Mouse (Mus musculus): Measurements from ENCODE around the gene Mast3.

Gene Mast3

DNA sequence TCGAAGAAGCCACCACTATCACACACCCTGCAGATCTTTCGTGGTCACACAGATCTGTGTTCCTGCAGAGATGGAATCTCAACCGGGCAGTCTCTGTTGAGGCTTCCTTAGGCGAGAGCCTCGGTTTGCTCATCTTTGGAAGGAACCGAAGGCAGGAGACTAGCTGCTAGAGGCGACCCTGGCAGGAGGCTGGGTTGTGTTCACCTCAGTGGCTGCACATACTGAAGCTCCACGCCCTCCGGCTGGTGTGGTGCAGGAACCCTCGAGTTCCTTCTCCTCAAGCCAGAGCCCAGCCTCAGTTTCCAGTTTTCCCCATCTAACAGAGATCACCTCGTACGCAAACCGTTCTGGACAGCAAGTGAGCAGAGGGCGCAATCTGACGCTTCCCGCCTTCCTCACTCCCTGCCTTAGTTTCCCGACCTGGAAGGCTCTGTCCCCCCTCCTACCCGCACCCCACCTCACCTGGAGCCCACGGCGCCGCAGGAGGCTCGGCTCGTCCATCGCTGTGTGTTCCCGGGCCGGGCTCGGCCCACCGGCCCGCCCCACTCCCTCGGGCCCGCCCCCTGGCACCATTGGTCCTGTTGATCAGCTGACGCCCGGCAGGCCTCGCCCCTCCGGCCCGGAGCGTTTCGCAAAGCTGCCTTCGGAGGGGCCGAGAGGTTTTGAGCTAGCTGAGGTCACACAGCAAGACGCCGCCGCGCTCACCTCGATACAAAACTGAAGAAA is at the start of gene Mast3:
Mast3 (minus strand) TSS at position 574 of the 726 bp plus-strand sequence.
- no peak for DNase-seq (ENCODE audit: extremely low read depth, low read depth, low spot score)

GRCm38 (mm10) chr8:70853863-70854262 is 49.0 kb upstream of the Mast3 start:
- no peak for DNase-seq (ENCODE audit: extremely low read depth, low read depth, low spot score)

GRCm38 (mm10) chr8:70852595-70853231 is 47.9 kb upstream of the Mast3 start:
- DNase-seq (ENCODE audit: extremely low read depth, low read depth, low spot score): no peak

DNA sequence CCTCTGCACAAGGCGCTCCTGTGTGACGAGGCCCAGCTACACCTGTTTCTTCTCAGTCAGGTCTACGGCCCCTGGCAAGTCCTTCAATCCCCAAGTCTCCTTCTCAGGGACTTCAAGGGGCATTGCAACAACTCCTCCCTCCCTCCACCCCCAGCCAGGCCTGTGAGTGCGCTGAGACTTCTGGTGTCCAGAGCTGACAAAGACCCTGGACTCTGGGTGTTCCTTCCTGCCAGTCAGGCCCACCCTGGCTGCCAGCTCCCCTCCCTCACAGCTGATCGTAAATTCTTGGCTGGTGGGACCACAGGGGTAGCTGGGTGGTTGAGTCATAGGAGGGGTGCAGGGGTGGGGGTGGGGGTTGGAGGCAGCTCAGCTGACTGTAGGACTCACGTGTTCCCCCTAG is 47.0 kb upstream of the Mast3 start:
- DNase-seq (ENCODE audit: extremely low read depth, low read depth, low spot score): no peak

- no peak for DNase-seq (ENCODE audit: extremely low read depth, low read depth, low spot score)
These were observed 46.1 kb upstream of the Mast3 start for GRCm38 (mm10) chr8:70850947-70851346.

GRCm38 (mm10) chr8:70850132-70850845 is 45.4 kb upstream of the Mast3 start:
- DNase-seq (ENCODE audit: extremely low read depth, low read depth, low spot score): no peak

GRCm38 (mm10) chr8:70849333-70849990 is 44.6 kb upstream of the Mast3 start:
- DNase-seq (ENCODE audit: extremely low read depth, low read depth, low spot score): no peak

- DNase-seq (ENCODE audit: extremely low read depth, low read depth, low spot score): no peak
These were observed 41.7 kb upstream of the Mast3 start for GRCm38 (mm10) chr8:70846371-70847154.

DNA sequence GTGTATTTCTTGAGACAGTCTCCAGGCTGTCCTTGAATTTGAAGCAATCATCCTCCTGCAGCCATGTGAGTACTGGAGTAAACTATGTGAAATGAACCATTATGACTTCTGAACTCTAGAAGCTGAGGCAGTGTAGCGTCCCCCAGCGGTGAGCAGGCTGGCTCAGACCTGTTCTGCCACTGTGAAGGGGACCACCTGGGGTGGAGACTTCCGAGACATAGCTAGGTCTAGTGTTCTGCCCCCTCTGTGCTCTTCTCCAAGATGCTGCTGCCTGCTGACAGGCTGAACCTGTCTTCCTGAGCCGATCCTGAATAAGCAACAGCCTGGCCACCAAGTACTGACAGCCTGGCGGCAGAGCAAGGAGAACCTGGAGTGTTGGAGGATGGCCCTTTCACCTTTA is 40.3 kb upstream of the Mast3 start:
- no peak for DNase-seq (ENCODE audit: extremely low read depth, low read depth, low spot score)

- no peak for DNase-seq (ENCODE audit: extremely low read depth, low read depth, low spot score)
These were observed 39.7 kb upstream of the Mast3 start for GRCm38 (mm10) chr8:70844523-70844922.

DNA sequence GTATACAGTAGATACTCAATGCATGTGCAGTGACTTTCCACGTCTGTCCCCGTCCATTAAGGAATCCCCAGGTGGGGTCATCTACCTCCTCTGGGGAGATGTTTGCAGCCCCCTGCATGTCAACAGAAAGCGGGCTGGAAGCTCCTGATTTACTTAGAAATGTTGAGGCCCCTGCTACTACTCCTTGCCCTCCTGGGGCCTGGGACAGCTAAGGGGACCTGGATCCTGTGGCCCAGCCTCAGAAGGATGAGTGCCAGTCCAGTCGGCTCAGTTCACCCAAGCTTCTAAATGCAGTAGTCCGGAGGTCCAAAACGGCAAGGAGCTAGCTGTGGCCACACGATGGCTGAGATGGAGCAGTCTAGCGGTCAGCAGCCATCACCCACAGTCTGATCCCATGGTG is 39.1 kb upstream of the Mast3 start:
- DNase-seq (ENCODE audit: extremely low read depth, low read depth, low spot score): no peak

DNA sequence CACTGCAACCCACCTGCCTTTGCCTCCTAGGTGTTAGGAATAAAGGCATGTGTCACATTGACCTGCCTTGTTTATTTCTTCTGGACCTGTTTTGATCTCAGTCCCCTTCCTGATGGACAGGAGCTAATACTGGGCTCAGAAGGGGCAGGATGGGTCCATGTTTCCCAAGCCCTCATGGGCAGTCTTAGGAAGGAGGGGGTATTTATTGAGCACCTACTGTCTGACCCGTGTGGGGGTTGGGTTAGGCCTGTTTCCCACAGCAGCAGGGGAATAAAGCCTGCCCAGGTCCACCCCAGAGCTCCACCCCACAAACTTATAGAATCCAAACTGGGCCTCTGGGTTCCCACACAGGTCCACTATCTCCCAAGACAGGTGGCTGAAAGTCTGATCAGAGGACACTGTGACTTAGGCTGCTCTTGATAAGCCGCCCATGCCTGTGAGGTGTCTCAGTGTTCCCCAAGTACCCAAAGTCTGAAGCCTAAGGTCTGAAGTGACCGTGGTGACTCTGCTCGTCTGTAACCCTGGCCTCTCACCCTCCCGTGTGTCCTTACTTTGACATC is 38.4 kb upstream of the Mast3 start:
- DNase-seq (ENCODE audit: extremely low read depth, low read depth, low spot score): no peak

- DNase-seq (ENCODE audit: extremely low read depth, low read depth, low spot score): no peak
These were observed 37.6 kb upstream of the Mast3 start for GRCm38 (mm10) chr8:70842484-70842883.

DNA sequence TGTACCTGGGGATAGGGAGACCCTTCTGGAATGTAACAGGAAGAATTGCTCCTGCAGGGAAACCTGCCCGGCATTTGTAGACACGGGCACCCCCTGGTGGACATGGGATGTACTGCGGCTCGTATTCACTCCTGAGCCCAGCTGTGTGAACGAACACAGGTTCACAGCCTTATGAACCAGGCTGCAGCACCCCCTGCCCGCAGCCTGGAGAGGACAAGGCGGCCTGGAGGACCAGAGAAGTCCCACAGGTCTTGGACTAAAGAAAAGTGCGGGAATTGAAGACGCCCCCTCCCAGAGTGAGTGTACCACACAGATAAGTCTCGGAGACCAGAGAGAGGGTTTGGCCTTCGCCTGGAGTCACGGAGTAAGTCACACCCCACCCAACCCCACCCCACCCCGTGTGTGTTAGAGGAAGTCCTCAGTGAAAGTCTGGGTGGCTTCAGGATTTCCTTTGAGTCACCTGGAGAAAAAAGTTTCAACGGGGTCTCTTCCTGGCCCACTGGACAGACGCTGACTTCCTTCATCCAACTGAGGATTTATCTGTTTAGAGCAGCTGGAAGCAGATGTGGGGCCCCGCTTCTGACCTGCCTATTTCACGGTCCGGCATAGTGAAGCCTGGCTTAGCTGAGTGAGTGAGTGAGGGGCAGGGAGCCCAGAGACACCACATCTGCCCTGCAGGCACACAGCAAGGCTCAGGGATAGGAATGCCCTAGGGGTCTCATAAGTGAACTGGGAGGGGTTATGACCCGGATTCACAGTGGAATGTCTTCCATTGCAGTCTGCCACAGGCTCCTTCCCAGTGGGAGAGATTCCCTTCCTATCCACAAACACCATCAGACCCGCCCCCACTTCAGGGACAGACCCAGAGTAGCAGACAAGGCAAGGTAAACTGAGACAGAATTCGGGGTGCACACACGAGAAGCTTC is 36.6 kb upstream of the Mast3 start:
- DNase-seq (ENCODE audit: extremely low read depth, low read depth, low spot score): no peak

DNA sequence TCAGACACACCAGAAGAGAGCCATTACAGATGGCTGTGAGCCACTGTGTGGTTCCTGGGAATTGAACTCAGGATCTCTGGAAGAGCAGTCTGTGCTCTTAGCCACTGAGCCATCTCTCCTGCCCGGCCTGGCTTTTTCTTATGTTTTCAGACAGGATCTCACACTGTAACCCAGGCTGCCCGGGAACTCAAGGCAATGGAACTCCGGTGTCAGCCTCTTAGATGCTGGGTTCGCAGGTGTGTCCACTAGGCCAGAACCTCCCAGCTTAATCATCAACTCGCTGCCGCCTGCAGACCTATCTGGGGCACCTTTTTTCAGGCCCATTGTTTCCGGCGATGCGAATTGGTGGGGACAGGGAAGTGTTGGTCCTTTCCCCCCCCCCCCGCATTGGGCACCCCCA is 35.7 kb upstream of the Mast3 start:
- no peak for DNase-seq (ENCODE audit: extremely low read depth, low read depth, low spot score)

DNA sequence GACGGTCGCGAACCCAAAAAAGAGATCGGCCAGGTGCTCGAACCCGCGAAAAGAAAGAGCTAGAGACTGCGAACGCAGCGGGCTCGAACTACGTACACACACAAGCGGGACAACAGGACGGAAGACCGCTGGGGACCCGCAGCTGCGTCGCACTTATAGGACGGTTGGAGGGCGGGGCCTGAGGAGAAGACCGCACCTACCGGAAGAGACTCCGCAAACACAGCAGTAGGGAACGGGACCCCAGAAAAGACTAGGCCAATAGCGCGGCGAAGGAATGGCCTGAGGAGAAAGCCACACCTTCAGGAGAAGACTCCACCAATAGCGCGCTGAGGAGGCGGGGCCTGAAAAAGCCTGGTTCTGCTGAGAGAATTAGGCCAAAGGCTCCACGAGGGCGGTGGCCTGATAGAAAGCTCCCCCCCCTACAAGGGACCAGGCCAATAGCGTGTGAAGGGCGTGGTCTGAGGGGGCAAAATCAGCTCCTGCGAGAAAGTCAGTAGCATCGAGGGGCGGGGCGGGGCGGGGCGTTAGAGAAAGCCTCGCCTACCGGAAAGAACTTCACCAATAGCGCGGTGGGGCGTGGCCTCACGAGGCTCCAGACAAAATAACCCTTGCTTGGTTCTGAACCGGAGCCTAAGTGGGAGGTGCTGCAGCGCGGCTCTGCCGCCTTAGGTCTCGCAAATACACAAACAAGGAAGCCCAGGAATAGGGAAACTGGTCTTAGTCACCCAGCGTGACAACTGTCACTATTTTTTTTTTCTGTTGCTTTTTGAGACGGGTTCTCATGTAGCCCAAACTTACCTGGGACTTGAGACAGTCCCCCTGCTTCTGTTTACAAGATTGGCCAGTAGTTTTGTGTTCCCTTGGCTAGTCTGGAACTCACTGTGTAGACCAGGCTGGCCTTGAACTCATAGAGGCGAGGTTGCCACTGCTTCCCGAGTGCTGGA is 34.8 kb upstream of the Mast3 start, which contains the start of gene Arrdc2:
Arrdc2 (minus strand) TSS at position 313 of the 944 bp plus-strand sequence.
- DNase-seq (ENCODE audit: extremely low read depth, low read depth, low spot score): peak; percentile 98

DNA sequence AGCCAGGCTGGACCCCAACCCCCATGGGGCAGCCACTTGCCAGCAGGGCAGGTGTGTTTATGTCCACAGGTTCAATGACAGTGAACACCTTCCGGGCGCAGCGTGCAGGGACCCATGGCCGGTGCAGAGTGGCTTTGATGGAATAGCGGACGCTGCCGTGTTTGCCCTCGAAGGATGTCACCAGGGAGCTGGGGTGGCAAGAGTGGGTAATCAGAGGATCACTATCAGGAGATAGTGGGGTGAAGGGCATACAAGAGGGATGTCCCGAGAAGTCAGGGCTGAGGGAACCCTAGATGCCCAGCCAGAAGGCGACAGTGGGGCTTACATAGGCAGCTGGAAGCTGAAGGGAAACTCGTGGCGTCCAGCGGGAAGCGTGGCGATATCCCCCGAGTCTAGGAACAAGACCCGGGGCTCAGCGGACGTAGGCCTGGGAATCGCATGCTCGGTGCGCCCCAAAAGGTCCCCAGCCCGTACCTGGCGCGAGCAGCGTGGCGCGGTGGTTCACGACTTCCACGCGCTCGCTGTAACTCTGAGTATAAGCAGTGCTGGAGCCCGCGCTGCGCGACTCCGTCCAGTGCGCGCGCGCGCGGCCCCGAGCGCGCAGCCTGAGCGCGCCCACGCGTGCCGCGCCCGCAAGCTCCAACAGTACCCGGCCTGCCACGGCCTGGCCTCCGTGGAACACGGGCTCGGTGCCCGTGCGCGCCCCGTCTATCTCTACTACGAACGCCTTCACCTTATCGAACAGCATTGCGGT is 34.0 kb upstream of the Mast3 start:
- DNase-seq (ENCODE audit: extremely low read depth, low read depth, low spot score): no peak

All from fat pad, adult 2 months (tissue).